8 mouse cellular contexts compared by ENCODE assay signal in genomic region chr9:65891126-65891525, GRCm38 (mm10). TPM values are rescaled to one million over a fixed set of nuclear protein-coding genes. Genes with fewer than 3 reads are reported as not detected.
DNase-seq lines count a peak whose midpoint lies in the region; ATAC-seq and TF ChIP-seq lines count a peak whose summit lies in the region.

No protein-coding gene starts in this region.

- no peaks in the 10 kb centered on the region for H3K9me3 ChIP-seq in embryonic facial prominence, embryonic 12.5 days
- no peaks in the 10 kb centered on the region for H3K9me3 ChIP-seq in intestine, postnatal 0 days (ENCODE audit: control insufficient read depth)
- H3K9me3 ChIP-seq in neural tube, embryonic 14.5 days (ENCODE audit: control insufficient read depth, low read length): no peaks in the 10 kb centered on the region

- ATAC-seq in embryonic facial prominence, embryonic 12.5 days (ENCODE audit: insufficient number of reproducible peaks, insufficient read depth, low FRiP score, low TSS enrichment): no peak
- ATAC-seq in intestine, postnatal 0 days: no peak
- ATAC-seq in neural tube, embryonic 14.5 days (ENCODE audit: low read depth): no peak

- peaks cover 23% of the 10 kb centered on the region for H3K36me3 ChIP-seq in embryonic facial prominence, embryonic 12.5 days
- no peaks in the 10 kb centered on the region; the same call in 1 of the 2 replicates for H3K36me3 ChIP-seq in intestine, postnatal 0 days (ENCODE audit: control insufficient read depth, insufficient read depth)
- H3K36me3 ChIP-seq in neural tube, embryonic 14.5 days (ENCODE audit: control insufficient read depth, insufficient read depth, low read length): no peaks in the 10 kb centered on the region

- TF ChIP-seq CTCF in intestine, postnatal 0 days (IDR thresholded peaks at IDR 0.05; ENCODE audit: low read depth): no peak

- 2% methylated on average over 5 of the region's 5 CpGs for WGBS in embryonic facial prominence, embryonic 12.5 days
- WGBS in intestine, postnatal 0 days: 1% methylated on average over 5 of the region's 5 CpGs
- 1% methylated on average over 5 of the region's 5 CpGs for WGBS in neural tube, embryonic 14.5 days

- H3K27ac ChIP-seq in embryonic facial prominence, embryonic 12.5 days: 0 out of 2 replicates have a peak overlapping the region, but pooled peaks have one; percentile 63
- no peak overlapping the region for H3K27ac ChIP-seq in intestine, postnatal 0 days (ENCODE audit: low read depth, low read length)
- no peak overlapping the region for H3K27ac ChIP-seq in neural tube, embryonic 14.5 days (ENCODE audit: low read depth, low read length)

- H3K4me2 ChIP-seq in embryonic facial prominence, embryonic 12.5 days (replicated peaks): peak overlapping the region; percentile 83
- H3K4me2 ChIP-seq in intestine, postnatal 0 days (replicated peaks; ENCODE audit: low read depth): peak overlapping the region; percentile 94
- 0 out of 2 replicates have a peak overlapping the region, but pooled peaks have one; percentile 8 for H3K4me2 ChIP-seq in neural tube, embryonic 14.5 days (ENCODE audit: low read depth, low read length)

- no peaks in the 10 kb centered on the region for H3K27me3 ChIP-seq in embryonic facial prominence, embryonic 12.5 days
- no peaks in the 10 kb centered on the region for H3K27me3 ChIP-seq in intestine, postnatal 0 days (replicated peaks; ENCODE audit: control insufficient read depth, insufficient read depth, low read length)
- H3K27me3 ChIP-seq in neural tube, embryonic 14.5 days (ENCODE audit: control insufficient read depth, insufficient read depth, low read length): no peaks in the 10 kb centered on the region

- H3K4me1 ChIP-seq in embryonic facial prominence, embryonic 12.5 days: peaks cover 13% of the 10 kb centered on the region
- H3K4me1 ChIP-seq in intestine, postnatal 0 days (replicated peaks; ENCODE audit: control insufficient read depth, insufficient read depth, low read length): no peaks in the 10 kb centered on the region
- H3K4me1 ChIP-seq in neural tube, embryonic 14.5 days (ENCODE audit: control insufficient read depth, insufficient read depth, low read length): peaks cover 5% of the 10 kb centered on the region; the same call in 1 of the 2 replicates

- H3K4me3 ChIP-seq in embryonic facial prominence, embryonic 12.5 days: peak overlapping the region; percentile 67
- H3K4me3 ChIP-seq in intestine, postnatal 0 days (ENCODE audit: low read depth, low read length): peak overlapping the region; percentile 63
- H3K4me3 ChIP-seq in neural tube, embryonic 14.5 days (ENCODE audit: low read depth, low read length): peak overlapping the region; percentile 23; the same call in 1 of the 2 replicates

- peak overlapping the region; percentile 65 for H3K9ac ChIP-seq in embryonic facial prominence, embryonic 12.5 days
- H3K9ac ChIP-seq in intestine, postnatal 0 days (ENCODE audit: low read depth, low read length): 0 out of 2 replicates have a peak overlapping the region, but pooled peaks have one; percentile 46
- no peak overlapping the region for H3K9ac ChIP-seq in neural tube, embryonic 14.5 days (replicated peaks; ENCODE audit: low read depth, low read length)

- peak; percentile 3 to 4 for DNase-seq in kidney, postnatal 4 days
- DNase-seq in kidney, adult 8-10 months: no peak
- no peak for DNase-seq in spleen, postnatal 14 days (ENCODE audit: low spot score in 2 of 2)
- DNase-seq in layer of hippocampus, adult 11-12 months (ENCODE audit: low spot score): no peak
- no peak for DNase-seq in layer of hippocampus, postnatal 14 days (ENCODE audit: low spot score in 2 of 2)

RNA-seq across cellular contexts. Expression of gene Pclaf, which starts 1.1 kb away (rescaled TPM):
- polyA plus RNA-seq in embryonic facial prominence, embryonic 12.5 days (2016; fragmentation: Nextera tagmentation; extraction: Ambion mirVana): 211 and 227 TPM in 2 replicates
- polyA plus RNA-seq in intestine, postnatal 0 days (2015; fragmentation: Nextera tagmentation; extraction: Ambion mirVana): 51.6 and 54.5 TPM in 2 replicates
- 14.7 and 18.6 TPM in 2 replicates for polyA plus RNA-seq in neural tube, embryonic 14.5 days (2014; fragmentation: Nextera tagmentation; extraction: Ambion mirVana)
- 1 to 10 TPM; 1.5 to 3.7 TPM for total RNA-seq in layer of hippocampus, postnatal 14 days (2021)

RNA-seq across cellular contexts. Expression of gene Trip4, which starts 17.5 kb away (rescaled TPM):
- 40.9 and 41.5 TPM in 2 replicates for polyA plus RNA-seq in embryonic facial prominence, embryonic 12.5 days (2016; fragmentation: Nextera tagmentation; extraction: Ambion mirVana)
- 13.1 and 13.4 TPM in 2 replicates for polyA plus RNA-seq in intestine, postnatal 0 days (2015; fragmentation: Nextera tagmentation; extraction: Ambion mirVana)
- polyA plus RNA-seq in neural tube, embryonic 14.5 days (2014; fragmentation: Nextera tagmentation; extraction: Ambion mirVana): 36.5 and 37.2 TPM in 2 replicates
- total RNA-seq in layer of hippocampus, postnatal 14 days (2021): 10 to 100 TPM; 39.5 to 42.6 TPM

RNA-seq across cellular contexts. Expression of gene Csnk1g1, which starts 17.6 kb away (rescaled TPM):
- polyA plus RNA-seq in embryonic facial prominence, embryonic 12.5 days (2016; fragmentation: Nextera tagmentation; extraction: Ambion mirVana): 19.3 and 21.0 TPM in 2 replicates
- 5.7 and 7.2 TPM in 2 replicates for polyA plus RNA-seq in intestine, postnatal 0 days (2015; fragmentation: Nextera tagmentation; extraction: Ambion mirVana)
- polyA plus RNA-seq in neural tube, embryonic 14.5 days (2014; fragmentation: Nextera tagmentation; extraction: Ambion mirVana): 27.8 and 30.2 TPM in 2 replicates
- total RNA-seq in layer of hippocampus, postnatal 14 days (2021): 10 to 100 TPM; 45.4 to 46.0 TPM

Comparison
In these comparisons a context has a peak if more than half of its experiments do, and no peak if none do; other contexts are left out.
1. DNase-seq: peak in kidney, postnatal 4 days (2 of 2); none in kidney, adult 8-10 months (0 of 2), spleen, postnatal 14 days (0 of 2), layer of hippocampus, adult 11-12 months (single experiment) and layer of hippocampus, postnatal 14 days (0 of 2).
2. H3K4me2 ChIP-seq: peak in every context shown above with its lines; median percentile 94 in intestine, postnatal 0 days; 83 in embryonic facial prominence, embryonic 12.5 days; 8 in neural tube, embryonic 14.5 days.
3. Peak in every context shown above with its lines, with median percentiles within 50 percentile points of each other: H3K4me3 ChIP-seq.